Mouse (Mus musculus): ENCODE data around the gene Hspb8. TPM values are rescaled to one million over a fixed set of nuclear protein-coding genes. Genes with fewer than 3 reads are reported as not detected.

Hspb8 gene
- total RNA-seq, 2 experiments from 2014 or later, result 201 to 287 TPM

Other genes with a start within 250 kb of the Hspb8 start
- not detected for gene Ccdc60, start 133.9 kb downstream of the Hspb8 start, total RNA-seq (2021)
- gene Srrm4, start 169.0 kb upstream of the Hspb8 start, total RNA-seq (2021), result under 1 TPM; 0.08 to 0.09 TPM